12 mouse cellular contexts compared by ENCODE assay signal in the genomic region with DNA sequence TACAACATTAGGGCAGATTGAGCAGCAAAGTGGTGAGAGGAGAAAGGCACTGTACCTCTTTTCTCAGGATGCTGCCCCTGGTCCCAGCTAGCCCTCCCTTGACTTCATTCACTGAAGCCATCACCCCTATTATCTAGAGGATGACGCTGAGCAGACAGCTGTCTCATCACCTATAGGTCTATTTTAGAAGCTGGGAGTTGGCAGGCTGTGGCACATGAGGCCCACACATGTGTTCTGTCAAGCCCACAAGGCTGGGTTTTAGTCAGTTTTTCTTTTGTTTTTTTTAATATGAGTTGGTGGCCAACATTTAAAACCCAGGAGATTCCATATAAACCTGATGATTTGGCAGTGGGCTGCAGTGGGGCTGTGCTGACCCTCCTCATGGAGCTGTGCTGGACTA.
DNase-seq lines count a peak whose midpoint lies in the region; ATAC-seq lines count a peak whose summit lies in the region.
"Had no signal": no experiment of that assay in that cellular context is flagged by ENCODE, and none has a peak within 500 bp of the region (broad histone marks: within the 10 kb centered on the region; RNA-seq: fewer than 3 reads in every experiment).

No protein-coding gene starts in this region.

- DNase-seq in frontal cortex, adult 2 months (ENCODE audit: extremely low spot score in 1 of 2, low spot score in 1 of 2), result peak; percentile 11 to 50
- no peak for DNase-seq in frontal cortex, postnatal 25 days (ENCODE audit: low spot score in 2 of 2)
- no peak for DNase-seq in kidney, postnatal 4 days
- peak; percentile 63 for DNase-seq in right cerebral cortex, adult 18-20 months
- DNase-seq in right cerebral cortex, postnatal 4 days, result no peak
- DNase-seq in urinary bladder, postnatal 36 days (ENCODE audit: low spot score in 2 of 2), result no peak
- DNase-seq: cerebellum, postnatal 14 days; retina, postnatal 1 day had no signal

- peaks cover 32% of the 10 kb centered on the region; the same call in 1 of the 2 replicates for H3K36me3 ChIP-seq in kidney, embryonic 14.5 days (ENCODE audit: control insufficient read depth, insufficient read depth, low read length)
- H3K36me3 ChIP-seq in limb, embryonic 15.5 days, result peaks cover 60% of the 10 kb centered on the region

- H3K4me1 ChIP-seq in kidney, embryonic 14.5 days (ENCODE audit: control insufficient read depth, insufficient read depth, low read length), result peaks cover 25% of the 10 kb centered on the region
- peaks cover 30% of the 10 kb centered on the region; the same call in 1 of the 2 replicates for H3K4me1 ChIP-seq in limb, embryonic 15.5 days

- H3K27ac ChIP-seq in kidney, embryonic 14.5 days (ENCODE audit: low read depth, low read length), result peak overlapping the region; percentile 44; the same call in 1 of the 2 replicates
- H3K27ac ChIP-seq in limb, embryonic 15.5 days, result peak overlapping the region; percentile 50; the same call in 1 of the 2 replicates
- H3K27ac ChIP-seq: lung, embryonic 15.5 days had no signal

- H3K27me3 ChIP-seq in kidney, embryonic 14.5 days (ENCODE audit: control insufficient read depth, insufficient read depth, low read length), result no peaks in the 10 kb centered on the region
- H3K27me3 ChIP-seq in limb, embryonic 15.5 days, result no peaks in the 10 kb centered on the region
- H3K27me3 ChIP-seq: lung, embryonic 15.5 days had no signal

- ATAC-seq in kidney, embryonic 14.5 days (ENCODE audit: low FRiP score, low TSS enrichment), result no peak
- no peak for ATAC-seq in limb, embryonic 15.5 days (ENCODE audit: insufficient number of reproducible peaks, low FRiP score, low TSS enrichment, low read depth)

- H3K9me3 ChIP-seq in kidney, embryonic 14.5 days (ENCODE audit: control insufficient read depth, low read length), result no peaks in the 10 kb centered on the region
- no peaks in the 10 kb centered on the region for H3K9me3 ChIP-seq in limb, embryonic 15.5 days
- H3K9me3 ChIP-seq: lung, embryonic 15.5 days had no signal

- no peak overlapping the region for H3K4me2 ChIP-seq in kidney, embryonic 14.5 days (replicated peaks; ENCODE audit: low read depth, low read length)
- no peak overlapping the region for H3K4me2 ChIP-seq in limb, embryonic 15.5 days
- H3K4me2 ChIP-seq: lung, embryonic 15.5 days; midbrain, embryonic 11.5 days had no signal

- H3K9ac ChIP-seq in kidney, embryonic 14.5 days (ENCODE audit: low read depth, low read length), result no peak overlapping the region
- no peak overlapping the region for H3K9ac ChIP-seq in limb, embryonic 15.5 days
- H3K9ac ChIP-seq: lung, embryonic 15.5 days had no signal

- 78% methylated on average over 1 of the region's 1 CpGs for WGBS in kidney, embryonic 14.5 days
- WGBS in limb, embryonic 15.5 days, result 53% methylated on average over 1 of the region's 1 CpGs

- H3K4me3 ChIP-seq in kidney, embryonic 14.5 days (ENCODE audit: low read length), result no peak overlapping the region
- H3K4me3 ChIP-seq in limb, embryonic 15.5 days, result no peak overlapping the region
- H3K4me3 ChIP-seq: lung, embryonic 15.5 days had no signal

Comparison
In these comparisons a context has a peak if more than half of its experiments do, and no peak if none do; other contexts are left out.
1. DNase-seq: peak in frontal cortex, adult 2 months (2 of 2) and right cerebral cortex, adult 18-20 months (single experiment); none in frontal cortex, postnatal 25 days (0 of 2), kidney, postnatal 4 days (0 of 2), right cerebral cortex, postnatal 4 days (single experiment) and urinary bladder, postnatal 36 days (0 of 2).